Mouse (Mus musculus): ENCODE results near the gene Myrf.

DNA sequence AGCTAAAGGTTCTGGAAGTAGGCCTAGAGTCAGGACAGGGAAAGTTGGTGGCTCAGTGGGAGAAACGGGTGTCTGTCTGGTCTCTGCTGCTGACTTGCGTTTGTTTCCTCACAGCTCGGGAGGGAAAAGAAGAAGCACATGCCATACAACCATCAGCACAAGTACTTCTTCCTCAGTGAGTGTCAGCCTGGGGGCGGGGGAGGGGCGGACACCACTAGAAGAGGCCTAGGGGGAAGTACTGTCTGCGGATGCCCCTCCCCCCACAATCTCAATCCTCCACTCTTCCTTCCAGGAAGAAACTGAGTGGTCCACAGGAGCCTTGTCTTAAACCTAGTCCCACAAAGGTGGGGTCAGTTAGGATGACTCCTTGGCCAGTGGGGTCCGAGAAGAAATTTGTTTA is 49.2 kb downstream of the Myrf start:
- no peak for TF ChIP-seq EP300 (IDR thresholded peaks at IDR 0.05; ENCODE audit: low read depth)
- no peak for TF ChIP-seq CTCF (IDR thresholded peaks at IDR 0.05; ENCODE audit: low read depth)
